Mouse (Mus musculus): ENCODE data around the gene Pitpnc1. TPM values are rescaled to one million over a fixed set of nuclear protein-coding genes. Genes with fewer than 3 reads are reported as not detected.

The Pitpnc1 gene
- polyA plus RNA-seq, 1 experiment, result 15.9 TPM

- no peak for TF ChIP-seq GATA1 (IDR thresholded peaks at IDR 0.05; ENCODE audit: low read length)
Observed at GRCm38 (mm10) chr11:107322226-107322625, 148.3 kb downstream of the Pitpnc1 start.

GRCm38 (mm10) chr11:107321819-107322218 is 148.7 kb downstream of the Pitpnc1 start:
- TF ChIP-seq GATA1 (IDR thresholded peaks at IDR 0.05; ENCODE audit: low read length), result no peak

GRCm38 (mm10) chr11:107319861-107320260 is 150.6 kb downstream of the Pitpnc1 start:
- TF ChIP-seq GATA1 (IDR thresholded peaks at IDR 0.05; ENCODE audit: low read length), result no peak

GRCm38 (mm10) chr11:107317653-107318281 is 152.7 kb downstream of the Pitpnc1 start:
- no peak for TF ChIP-seq GATA1 (IDR thresholded peaks at IDR 0.05; ENCODE audit: low read length)

- TF ChIP-seq GATA1 (IDR thresholded peaks at IDR 0.05; ENCODE audit: low read length), result no peak
Observed at GRCm38 (mm10) chr11:107315475-107315874, 155.0 kb downstream of the Pitpnc1 start.

- no peak for TF ChIP-seq GATA1 (IDR thresholded peaks at IDR 0.05; ENCODE audit: low read length)
Observed at GRCm38 (mm10) chr11:107310338-107311121, 160.0 kb downstream of the Pitpnc1 start.

GRCm38 (mm10) chr11:107306170-107306569 is 164.3 kb downstream of the Pitpnc1 start:
- no peak for TF ChIP-seq GATA1 (IDR thresholded peaks at IDR 0.05; ENCODE audit: low read length)

GRCm38 (mm10) chr11:107302141-107302540 is 168.4 kb downstream of the Pitpnc1 start:
- TF ChIP-seq GATA1 (IDR thresholded peaks at IDR 0.05; ENCODE audit: low read length), result no peak

GRCm38 (mm10) chr11:107300235-107300634 is 170.3 kb downstream of the Pitpnc1 start:
- TF ChIP-seq GATA1 (IDR thresholded peaks at IDR 0.05; ENCODE audit: low read length), result no peak

GRCm38 (mm10) chr11:107299511-107300120 is 170.9 kb downstream of the Pitpnc1 start:
- TF ChIP-seq GATA1 (IDR thresholded peaks at IDR 0.05; ENCODE audit: low read length), result no peak

- no peak for TF ChIP-seq GATA1 (IDR thresholded peaks at IDR 0.05; ENCODE audit: low read length)
Observed at GRCm38 (mm10) chr11:107296176-107296575, 174.3 kb downstream of the Pitpnc1 start.

- no peak for TF ChIP-seq GATA1 (IDR thresholded peaks at IDR 0.05; ENCODE audit: low read length)
Observed at GRCm38 (mm10) chr11:107292036-107292435, 178.5 kb downstream of the Pitpnc1 start.

GRCm38 (mm10) chr11:107288186-107288563 is 182.3 kb downstream of the Pitpnc1 start:
- TF ChIP-seq GATA1 (IDR thresholded peaks at IDR 0.05; ENCODE audit: low read length), result no peak

- TF ChIP-seq GATA1 (IDR thresholded peaks at IDR 0.05; ENCODE audit: low read length), result no peak
Observed at GRCm38 (mm10) chr11:107287215-107288185, 183.0 kb downstream of the Pitpnc1 start.

- no peak for TF ChIP-seq GATA1 (IDR thresholded peaks at IDR 0.05; ENCODE audit: low read length)
Observed at GRCm38 (mm10) chr11:107285731-107286130, 184.8 kb downstream of the Pitpnc1 start.

All from G1E-ER4 (cell line).